Mouse (Mus musculus) megakaryocyte, adult 5-6 weeks (primary cell): ENCODE measurements around the gene Derl2. TPM values are rescaled to one million over a fixed set of nuclear protein-coding genes. Genes with fewer than 3 reads are reported as not detected.

Experiments
- ATAC-seq: 2 replicates; pipeline ENCODE4 v1.8.0; 2016; ENCODE audit warnings: mild to moderate bottlenecking, inconsistent platforms; ENCODE audit not compliant: poor library complexity, severe bottlenecking
- total RNA-seq, 2 experiments: library from RNA; stranded (forward) in 1 of 2; stranded (reverse) in 1 of 2; fragments of 153-499, 151-499 nt in 1 of 2; fragments of 221-1000, 200-1000 nt in 1 of 2; gene quantifications; 2 replicates each; pipeline versions ENCODE4 v1.2.3 to v1.2.4; 2015 to 2017

Gene Derl2
- total RNA-seq, 2 experiments from 2014 or later = 40.9 to 47.7 TPM

DNA sequence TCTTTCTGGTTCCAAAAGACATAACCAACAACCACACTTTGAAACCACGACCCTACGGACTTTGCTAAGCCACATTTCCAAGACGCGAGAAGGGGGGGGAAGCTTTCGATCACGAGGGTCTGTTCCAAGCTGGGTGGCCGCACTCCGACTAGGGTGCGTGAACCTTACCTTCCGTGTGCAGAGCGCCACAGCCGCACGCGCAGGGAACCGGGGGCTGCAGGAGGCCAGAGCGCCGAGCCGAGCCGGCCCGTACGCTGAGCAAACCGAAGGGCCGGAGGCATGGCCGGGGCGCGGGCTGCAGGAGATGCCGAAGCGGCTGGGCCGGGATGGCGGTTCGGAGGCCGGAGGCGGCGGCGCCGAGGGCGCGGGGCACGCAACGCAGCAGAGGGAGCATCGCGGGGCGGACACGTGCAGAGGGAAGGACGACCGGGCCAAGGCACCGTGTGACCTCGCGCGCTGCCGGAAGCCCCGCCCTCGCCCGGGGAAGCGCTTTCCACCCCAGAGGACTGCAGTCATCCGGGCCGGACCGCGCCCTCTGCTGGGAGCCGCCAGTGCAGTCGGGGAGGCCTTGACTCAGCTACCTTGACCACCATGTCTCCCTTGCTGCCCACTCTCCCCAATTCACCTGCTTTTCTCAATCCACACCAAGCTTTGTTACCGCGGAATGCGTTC is 36.9 kb downstream of the Derl2 start, which contains the start of gene C1qbp:
C1qbp (minus strand) TSS at position 470 of the 672 bp plus-strand sequence.
- peak; percentile 100 for ATAC-seq

DNA sequence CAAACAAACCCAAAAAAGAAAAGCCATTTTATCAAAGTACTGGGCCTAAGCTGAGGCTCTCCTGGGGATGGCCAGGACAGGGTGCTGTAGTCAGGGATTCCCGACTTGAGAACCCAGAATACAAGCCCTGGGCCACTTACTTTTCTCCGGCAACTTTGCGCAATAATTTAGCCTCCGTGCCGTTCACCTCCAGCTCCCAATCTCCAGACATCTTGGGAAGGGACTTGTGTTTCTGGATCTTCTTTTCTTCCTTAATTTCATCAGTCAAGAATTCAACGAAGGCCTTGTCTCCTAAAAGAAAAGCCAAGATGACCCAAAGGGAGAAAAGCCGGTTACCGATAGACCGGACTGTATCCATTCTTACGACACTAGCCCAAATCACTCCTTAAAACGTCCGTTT is 37.6 kb downstream of the Derl2 start:
- ATAC-seq = no peak

DNA sequence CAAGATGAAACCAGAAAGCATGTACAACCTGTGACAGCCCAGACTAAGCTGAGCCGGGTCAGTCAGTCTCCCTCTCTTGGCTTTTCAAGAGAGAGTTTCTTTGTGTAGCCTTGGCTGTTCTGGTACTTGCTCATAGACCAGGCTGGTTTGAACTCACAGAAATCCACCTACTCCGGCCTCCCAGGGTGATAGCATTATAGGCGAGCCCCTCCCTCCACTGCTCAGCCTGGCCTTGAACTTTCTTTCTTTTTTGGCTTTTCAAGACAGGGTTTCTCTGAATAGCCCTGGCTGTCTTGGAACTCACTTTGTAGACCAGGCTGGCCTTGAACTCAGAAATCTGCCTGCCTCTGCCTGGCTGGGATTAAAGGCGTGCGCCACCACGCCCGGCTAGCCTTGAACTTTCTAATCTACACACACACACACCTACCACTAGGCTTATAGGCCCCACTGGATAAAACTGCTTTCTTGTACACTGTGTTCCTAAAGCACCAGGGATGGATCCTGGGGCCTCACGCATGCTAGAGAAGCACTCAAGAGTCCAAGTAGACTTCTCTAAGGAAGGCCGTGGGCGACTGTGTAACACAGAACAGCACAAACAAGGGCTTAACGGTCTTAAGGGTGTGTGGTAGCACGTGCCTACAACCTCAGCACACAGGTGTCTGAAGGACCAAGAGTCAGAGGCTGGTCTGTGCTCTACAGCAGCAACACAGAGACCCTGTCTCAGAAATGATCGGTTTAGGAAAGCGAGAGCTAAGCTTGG is 38.7 kb downstream of the Derl2 start:
- ATAC-seq = no peak

DNA sequence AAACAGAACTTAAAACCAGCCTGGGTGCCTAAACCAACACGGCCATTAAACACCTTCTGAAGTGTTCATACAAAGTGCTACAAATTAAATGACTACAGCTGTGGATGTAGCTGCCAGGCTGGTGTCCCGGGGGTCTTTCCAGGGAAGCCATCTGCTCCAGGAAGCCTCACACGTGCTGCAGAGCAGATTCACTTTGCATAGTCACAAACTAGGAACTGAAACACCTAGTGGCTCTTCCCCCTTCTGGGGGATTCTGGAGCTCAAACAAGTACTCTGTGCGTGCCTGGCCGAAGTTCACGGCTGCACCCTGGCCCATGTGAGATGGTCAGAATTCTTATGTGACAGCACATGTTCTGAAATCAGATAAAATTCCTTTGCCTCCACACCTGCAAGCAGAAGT is 39.4 kb downstream of the Derl2 start:
- ATAC-seq = no peak

DNA sequence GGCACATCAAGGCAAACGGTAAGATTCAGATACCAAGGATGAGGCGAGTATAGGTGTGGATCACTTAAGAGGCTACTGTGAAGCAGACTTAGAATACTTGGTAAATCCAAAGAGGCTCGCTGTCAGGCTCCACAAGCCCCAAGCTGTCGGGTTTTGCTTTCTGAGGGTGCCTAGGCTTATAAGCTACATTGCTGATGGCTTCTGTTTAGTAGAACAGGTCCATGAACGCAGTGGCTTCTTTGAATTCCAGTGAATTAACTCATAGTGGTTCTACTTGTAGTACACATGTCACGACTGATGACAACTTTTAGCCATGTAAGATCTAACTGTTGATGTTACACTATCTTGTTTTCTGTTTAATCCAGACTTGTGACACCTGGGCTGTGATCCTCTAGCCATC is 42.3 kb downstream of the Derl2 start:
- ATAC-seq = no peak

DNA sequence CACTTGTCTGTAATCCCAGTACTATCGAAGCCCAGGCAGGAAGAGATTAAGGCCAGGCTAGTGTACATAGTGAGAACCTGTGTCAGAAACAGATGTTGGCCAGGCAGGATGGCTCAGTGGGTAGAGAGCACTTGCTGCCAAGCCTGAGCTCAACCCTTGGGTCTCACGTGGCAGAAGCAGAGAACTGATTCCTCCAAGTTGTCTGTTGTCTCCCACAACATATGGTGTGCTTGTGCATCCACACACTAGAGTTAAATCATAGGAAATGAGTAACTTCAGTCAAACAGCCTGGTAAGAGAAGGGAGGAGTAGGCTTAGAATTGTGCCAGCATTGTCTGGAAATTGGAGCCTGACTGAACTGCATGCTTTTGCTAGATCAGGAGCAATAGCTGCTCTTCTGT is 44.4 kb downstream of the Derl2 start:
- no peak for ATAC-seq

DNA sequence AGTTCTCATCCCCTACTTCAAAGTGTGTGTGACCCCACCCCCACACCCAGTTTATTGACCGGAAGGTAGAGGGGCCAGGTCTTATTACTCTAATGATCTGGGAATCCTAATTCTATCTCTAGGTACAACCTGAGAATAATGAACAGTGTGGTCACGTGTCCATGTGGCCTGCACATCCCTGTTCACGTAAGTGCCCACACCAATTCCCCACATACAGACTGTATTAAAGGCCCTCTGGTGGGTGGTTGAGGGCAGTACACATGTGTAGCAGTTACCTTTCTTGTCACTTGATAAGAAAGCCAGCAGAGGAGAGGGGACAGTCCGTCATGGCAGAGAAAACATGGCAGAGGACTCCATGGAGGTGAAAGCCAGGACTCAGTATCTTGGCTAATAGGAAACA is 45.7 kb downstream of the Derl2 start:
- no peak for ATAC-seq

DNA sequence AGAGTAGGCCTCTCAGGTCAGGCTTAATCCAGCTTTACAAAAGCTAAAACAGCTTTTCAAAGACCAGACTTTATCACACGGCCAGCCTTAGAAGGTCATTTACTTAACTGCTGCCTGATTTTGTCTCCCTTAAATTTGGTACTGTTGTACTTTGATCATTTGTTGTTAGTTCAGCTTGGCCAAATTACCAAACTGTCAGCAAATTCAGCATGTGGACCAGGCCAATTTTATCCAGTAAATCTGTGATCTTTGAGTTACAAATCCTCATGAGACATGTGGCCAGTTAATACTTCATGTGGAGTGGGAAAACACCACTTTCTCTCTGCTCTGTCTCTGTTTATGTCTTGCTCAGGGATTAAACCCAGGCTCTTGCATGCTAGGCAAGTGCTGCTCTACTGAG is 47.1 kb downstream of the Derl2 start:
- ATAC-seq = no peak

DNA sequence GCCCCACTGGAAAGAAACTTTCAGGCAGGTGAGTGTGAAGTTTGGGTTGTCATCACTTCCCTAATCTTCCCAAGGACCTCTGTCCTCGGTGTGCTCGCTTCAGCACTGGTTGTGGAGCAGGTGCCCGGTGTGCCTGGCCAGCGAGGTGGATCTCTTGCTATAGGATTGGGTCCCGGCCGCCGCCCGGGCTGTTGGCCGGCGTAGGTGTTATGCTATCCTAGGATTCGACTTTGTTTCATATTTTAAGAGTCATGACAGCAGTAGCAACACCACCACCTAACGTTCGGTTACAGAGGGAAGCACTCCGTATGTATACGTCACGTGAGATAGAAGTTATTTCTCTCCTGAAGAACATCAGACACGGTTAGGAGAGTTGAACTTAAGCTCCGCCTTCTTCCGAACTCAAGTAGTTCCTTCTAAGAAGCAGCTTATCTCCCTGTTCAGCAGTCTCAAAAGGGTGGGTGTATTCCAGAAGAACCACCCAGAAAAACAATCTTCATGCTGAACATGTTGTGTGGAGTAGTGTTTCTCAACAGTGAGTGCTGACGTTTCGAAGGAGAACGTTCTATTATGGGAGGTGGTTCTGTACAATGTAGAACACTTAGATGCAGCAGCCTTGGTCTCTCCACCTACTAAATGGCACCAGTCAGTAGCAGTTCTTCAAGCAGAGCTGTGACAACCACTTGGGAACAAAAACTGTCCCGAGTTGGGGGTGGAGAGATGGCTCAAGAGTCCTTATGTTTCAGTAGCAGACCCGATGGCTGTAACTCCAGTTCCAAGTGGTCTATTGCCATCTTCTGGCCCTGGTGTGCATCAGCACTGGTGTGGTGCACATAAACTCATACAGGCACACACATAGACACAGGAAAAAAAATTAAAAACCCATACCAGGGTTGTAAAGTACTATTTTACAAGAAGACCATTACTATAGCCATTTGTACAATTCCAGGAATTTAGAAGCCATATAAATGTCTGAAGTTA is 48.8 kb downstream of the Derl2 start:
- ATAC-seq = peak; percentile 35

DNA sequence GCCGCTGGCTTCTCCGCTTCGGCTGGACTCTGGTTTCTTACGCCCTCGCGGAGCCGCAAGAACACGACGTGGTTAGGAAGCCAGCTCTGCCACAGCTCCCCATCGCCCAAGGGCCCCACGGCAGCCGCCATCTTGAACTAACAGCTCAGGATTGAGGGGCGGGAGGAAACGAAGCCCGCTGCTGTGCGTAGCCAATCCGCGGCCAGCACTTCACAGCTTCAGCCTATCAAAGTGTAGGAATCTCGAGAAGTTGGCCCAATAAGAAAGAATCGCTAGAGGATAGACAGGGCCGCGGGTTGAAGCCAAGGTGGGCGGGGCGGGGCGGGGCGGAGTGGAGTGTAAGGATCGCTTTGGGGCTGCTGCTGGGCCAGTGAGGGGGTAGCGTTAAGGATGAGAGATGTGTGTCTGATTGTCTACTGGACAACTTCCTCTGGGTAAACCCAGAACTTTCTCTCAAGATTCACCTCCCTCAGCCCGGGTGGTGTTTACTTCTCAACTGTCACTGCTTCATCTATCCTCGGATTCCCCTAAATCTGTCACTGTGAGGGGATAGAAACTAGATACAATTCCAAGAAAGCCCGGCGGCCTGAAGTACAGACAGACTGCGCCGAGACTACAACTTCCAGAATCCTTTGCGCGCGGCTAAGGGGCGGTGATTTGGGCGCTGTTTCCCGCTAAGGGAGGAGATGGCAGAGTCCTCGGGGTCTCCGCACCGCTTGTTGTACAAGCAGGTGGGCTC is 49.7 kb downstream of the Derl2 start, which contains the start of the genes Nup88 and Rpain:
Nup88 (minus strand) TSS at position 153 of the 739 bp plus-strand sequence.
Rpain (plus strand) TSS at position 393 of the 739 bp plus-strand sequence.
- ATAC-seq = peak; percentile 91

DNA sequence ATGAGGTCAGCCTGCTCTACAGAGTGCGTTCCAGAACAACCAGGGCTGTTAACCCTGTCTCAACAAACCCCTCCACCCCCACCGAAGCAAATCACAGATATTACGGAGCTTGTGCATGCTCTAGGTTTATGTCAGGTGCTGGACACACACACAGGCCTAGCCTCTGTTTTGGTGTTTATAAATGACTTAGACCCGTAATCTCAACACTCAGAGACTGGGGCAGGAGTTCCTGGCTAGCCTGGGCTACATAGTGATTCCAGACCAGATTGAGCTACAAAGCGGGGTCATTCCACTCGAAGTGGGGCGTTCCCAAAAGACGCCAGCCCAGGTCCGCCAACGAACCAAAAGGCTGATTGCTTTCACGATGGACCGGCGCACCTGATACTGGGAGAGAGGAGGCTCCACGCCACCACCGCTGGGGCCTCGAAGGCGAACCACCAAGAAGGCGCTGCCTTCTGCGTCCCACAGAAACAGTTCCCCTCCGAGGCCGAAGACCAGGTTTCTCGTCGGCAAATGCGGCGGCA is 50.3 kb downstream of the Derl2 start:
- peak; percentile 37 for ATAC-seq

DNA sequence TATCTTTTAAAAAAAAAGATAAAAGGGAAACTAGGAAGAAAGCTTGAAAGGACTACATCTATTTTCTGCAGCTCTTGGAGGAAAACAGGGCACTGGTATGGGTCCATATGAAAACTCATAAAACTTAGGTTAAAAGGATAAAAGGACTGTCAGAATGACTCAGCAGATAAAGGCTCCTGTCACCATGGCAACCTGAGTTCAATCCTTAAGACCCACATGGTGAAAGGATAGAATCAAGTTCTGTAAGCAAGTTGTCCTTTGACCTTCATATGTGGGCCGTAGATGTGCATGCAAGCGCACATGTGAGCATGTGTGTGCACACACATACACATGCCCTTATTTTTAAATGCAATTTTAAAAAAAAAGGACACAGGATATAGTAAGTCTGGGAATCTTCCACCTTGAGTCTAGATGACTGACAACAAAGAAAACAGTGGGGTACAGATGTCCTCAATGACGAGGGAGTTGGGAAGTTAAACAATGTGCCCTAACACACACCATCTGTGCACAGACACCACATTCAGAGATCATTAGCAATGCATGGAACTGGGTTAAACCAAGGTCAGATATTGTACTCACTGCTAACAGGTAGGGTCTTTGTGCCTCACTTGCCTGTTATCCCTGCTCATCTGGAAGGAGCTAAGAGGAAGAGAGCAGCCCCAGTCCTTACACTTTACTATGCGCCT is 55.3 kb downstream of the Derl2 start:
- ATAC-seq = no peak

DNA sequence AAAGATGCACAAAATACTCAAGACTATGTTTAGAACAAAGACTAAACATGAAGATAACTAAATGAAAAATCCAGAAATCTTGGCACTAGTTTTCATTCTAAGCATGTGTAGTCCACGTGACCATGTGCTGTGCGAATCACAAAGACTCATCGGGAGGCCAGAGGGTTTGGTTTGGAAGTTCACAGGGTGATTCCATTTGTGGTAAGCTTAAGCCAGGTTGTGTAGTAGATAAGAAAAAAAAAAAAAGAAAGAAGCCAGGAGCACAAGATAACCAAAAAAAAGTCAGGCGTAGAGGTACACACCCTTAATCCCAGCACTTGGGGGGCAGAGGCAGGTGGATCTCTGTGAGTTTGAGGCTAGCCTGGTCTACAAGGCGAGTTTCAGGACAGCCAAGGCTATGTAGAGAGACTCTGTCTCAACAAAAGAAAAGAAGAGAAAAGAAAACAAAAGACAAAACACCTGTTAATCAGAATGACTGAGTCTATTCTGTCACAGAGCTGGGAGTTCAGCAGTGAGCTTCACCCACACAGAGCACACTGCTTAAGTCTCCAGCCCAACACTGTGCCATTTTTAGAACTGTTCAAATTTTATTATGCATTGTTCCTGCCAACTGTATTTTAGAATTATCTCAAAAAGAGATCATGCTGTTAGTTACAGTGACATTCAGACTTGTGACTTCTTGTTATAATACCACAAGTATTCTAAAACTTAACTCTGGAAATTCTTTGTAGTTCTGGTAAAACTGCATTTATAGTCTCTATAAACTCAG is 58.7 kb downstream of the Derl2 start:
- ATAC-seq = no peak

Other genes starting within 250 kb of the Derl2 start
- gene Scimp, start 207.3 kb downstream of the Derl2 start, total RNA-seq (2015) = 0.65 and 2.3 TPM in 2 replicates
- 2.6 and 3.3 TPM in 2 replicates for gene Scimp, start 207.3 kb downstream of the Derl2 start, total RNA-seq (2017)
- gene Rabep1, start 175.1 kb downstream of the Derl2 start, total RNA-seq (2015) = 18.6 and 18.9 TPM in 2 replicates
- 47.8 and 55.9 TPM in 2 replicates for gene Rabep1, start 175.1 kb downstream of the Derl2 start, total RNA-seq (2017)
- gene Nup88, start 49.9 kb downstream of the Derl2 start, total RNA-seq (2015) = 102 and 116 TPM in 2 replicates
- gene Nup88, start 49.9 kb downstream of the Derl2 start, total RNA-seq (2017) = 108 and 110 TPM in 2 replicates
- 38.4 and 58.3 TPM in 2 replicates for gene Rpain, start 49.6 kb downstream of the Derl2 start, total RNA-seq (2015)
- 14.7 and 19.2 TPM in 2 replicates for gene Rpain, start 49.6 kb downstream of the Derl2 start, total RNA-seq (2017)
- 112 and 122 TPM in 2 replicates for gene C1qbp, start 36.8 kb downstream of the Derl2 start, total RNA-seq (2015)
- gene C1qbp, start 36.8 kb downstream of the Derl2 start, total RNA-seq (2017) = 18.3 and 25.8 TPM in 2 replicates
- 5.1 and 8.4 TPM in 2 replicates for gene Dhx33, start 15.4 kb downstream of the Derl2 start, total RNA-seq (2015)
- 10.7 and 17.0 TPM in 2 replicates for gene Dhx33, start 15.4 kb downstream of the Derl2 start, total RNA-seq (2017)
- gene Mis12, start 230 bp downstream of the Derl2 start, total RNA-seq (2015) = 30.2 and 31.4 TPM in 2 replicates
- gene Mis12, start 230 bp downstream of the Derl2 start, total RNA-seq (2017) = 43.4 and 60.9 TPM in 2 replicates
- not detected in 2 replicates for gene 6330403K07Rik, start 13.7 kb upstream of the Derl2 start, total RNA-seq (2015)
- gene 6330403K07Rik, start 13.7 kb upstream of the Derl2 start, total RNA-seq (2017) = not detected in 2 replicates
- gene Nlrp1a, start 124.9 kb upstream of the Derl2 start, total RNA-seq (2015) = 13.3 and 16.1 TPM in 2 replicates
- 26.1 and 32.0 TPM in 2 replicates for gene Nlrp1a, start 124.9 kb upstream of the Derl2 start, total RNA-seq (2017)
- gene Nlrp1b, start 210.9 kb upstream of the Derl2 start, total RNA-seq (2015) = 4.1 and 5.6 TPM in 2 replicates
- 5.5 and 9.8 TPM in 2 replicates for gene Nlrp1b, start 210.9 kb upstream of the Derl2 start, total RNA-seq (2017)